Mouse (Mus musculus): ENCODE data around the gene Zcchc17. TPM values are rescaled to one million over a fixed set of nuclear protein-coding genes. Genes with fewer than 3 reads are reported as not detected.
A peak's percentile ranks its signal among the peaks of the same experiment; 100 is the strongest.

Zcchc17 gene
- polyA plus RNA-seq, 1 experiment from 2014 or later: 91.7 TPM

GRCm38 (mm10) chr4:130283826-130284225, 75.9 kb downstream of the Zcchc17 start:
- Histone ChIP-seq H3K4me3 (ENCODE audit: low read depth, low read length) (no peak overlapping the region), H3K9me3 (replicated peaks; ENCODE audit: control insufficient read depth, low read length) (no peaks in the 10 kb centered on the region), H3K9ac (ENCODE audit: low read length) (no peak overlapping the region), H3K27ac (ENCODE audit: low read depth, low read length) (no peak overlapping the region), H3K27me3 (replicated peaks; ENCODE audit: control insufficient read depth, insufficient read depth, low read length) (0 out of 2 replicates have a peak, but pooled peaks cover 3% of the 10 kb centered on the region), H3K4me1 (ENCODE audit: control insufficient read depth, insufficient read depth, low read length) (no peaks in the 10 kb centered on the region), H3K36me3 (ENCODE audit: control insufficient read depth, insufficient read depth, low read length) (no peaks in the 10 kb centered on the region), H3K4me2 (ENCODE audit: low read length) (no peak overlapping the region)
- WGBS: 86% methylated on average over 9 of the region's 9 CpGs
- ATAC-seq: no peak
- no peak for DNase-seq (ENCODE audit: low spot score)

DNA sequence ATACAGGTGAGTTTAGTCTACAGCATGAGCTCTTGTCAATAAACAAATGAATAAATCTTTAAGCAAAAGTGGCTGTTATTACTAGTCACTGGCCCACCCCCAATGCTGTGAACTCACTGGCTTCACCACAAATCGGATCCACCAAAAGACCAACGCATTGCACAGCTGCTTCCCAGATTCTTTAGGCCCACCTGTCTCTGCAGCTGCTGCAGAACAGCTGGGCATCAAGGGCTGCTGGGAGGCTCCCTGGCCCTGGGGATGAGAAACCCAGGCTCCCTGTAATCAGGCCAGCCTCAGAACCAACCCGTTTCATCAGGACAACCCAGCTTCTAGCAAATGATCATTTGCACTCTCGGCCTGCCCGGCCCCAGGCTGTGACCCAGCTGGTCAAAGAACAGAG, 76.9 kb downstream of the Zcchc17 start:
- DNase-seq (ENCODE audit: low spot score): no peak
- Histone ChIP-seq H3K4me2 (ENCODE audit: low read length) (no peak overlapping the region), H3K9ac (ENCODE audit: low read length) (no peak overlapping the region), H3K27me3 (replicated peaks; ENCODE audit: control insufficient read depth, insufficient read depth, low read length) (0 out of 2 replicates have a peak, but pooled peaks cover 3% of the 10 kb centered on the region), H3K4me3 (ENCODE audit: low read depth, low read length) (no peak overlapping the region), H3K27ac (ENCODE audit: low read depth, low read length) (no peak overlapping the region), H3K36me3 (ENCODE audit: control insufficient read depth, insufficient read depth, low read length) (no peaks in the 10 kb centered on the region), H3K4me1 (ENCODE audit: control insufficient read depth, insufficient read depth, low read length) (no peaks in the 10 kb centered on the region), H3K9me3 (replicated peaks; ENCODE audit: control insufficient read depth, low read length) (no peaks in the 10 kb centered on the region)
- 79% methylated on average over 5 of the region's 5 CpGs for WGBS
- no peak for ATAC-seq

- no peak within 1 kb of the TSS for H3K4me2 ChIP-seq (ENCODE audit: low read length)
- no peak within 1 kb of the TSS for H3K27ac ChIP-seq (ENCODE audit: low read depth, low read length)
- H3K9ac ChIP-seq (ENCODE audit: low read length): no peak within 1 kb of the TSS
- no peak within 1 kb of the TSS for H3K4me3 ChIP-seq (ENCODE audit: low read depth, low read length)
- 72% methylated on average over 2 of the region's 2 CpGs for WGBS
- H3K27me3 ChIP-seq (replicated peaks; ENCODE audit: control insufficient read depth, insufficient read depth, low read length): 0 out of 2 replicates have a peak, but pooled peaks cover 3% of the 10 kb centered on the region
- no peaks in the 10 kb centered on the region for H3K36me3 ChIP-seq (ENCODE audit: control insufficient read depth, insufficient read depth, low read length)
- H3K9me3 ChIP-seq (replicated peaks; ENCODE audit: control insufficient read depth, low read length): no peaks in the 10 kb centered on the region
- no peak for DNase-seq (ENCODE audit: low spot score)
- no peak for ATAC-seq
- H3K4me1 ChIP-seq (ENCODE audit: control insufficient read depth, insufficient read depth, low read length): peaks cover 7% of the 10 kb centered on the region; the same call in 1 of the 2 replicates
Measured at GRCm38 (mm10) chr4:130279105-130279504, 80.6 kb downstream of the Zcchc17 start, which contains the start of gene Serinc2. Gene Serinc2 (minus strand): TSS chr4:130279205.

DNA sequence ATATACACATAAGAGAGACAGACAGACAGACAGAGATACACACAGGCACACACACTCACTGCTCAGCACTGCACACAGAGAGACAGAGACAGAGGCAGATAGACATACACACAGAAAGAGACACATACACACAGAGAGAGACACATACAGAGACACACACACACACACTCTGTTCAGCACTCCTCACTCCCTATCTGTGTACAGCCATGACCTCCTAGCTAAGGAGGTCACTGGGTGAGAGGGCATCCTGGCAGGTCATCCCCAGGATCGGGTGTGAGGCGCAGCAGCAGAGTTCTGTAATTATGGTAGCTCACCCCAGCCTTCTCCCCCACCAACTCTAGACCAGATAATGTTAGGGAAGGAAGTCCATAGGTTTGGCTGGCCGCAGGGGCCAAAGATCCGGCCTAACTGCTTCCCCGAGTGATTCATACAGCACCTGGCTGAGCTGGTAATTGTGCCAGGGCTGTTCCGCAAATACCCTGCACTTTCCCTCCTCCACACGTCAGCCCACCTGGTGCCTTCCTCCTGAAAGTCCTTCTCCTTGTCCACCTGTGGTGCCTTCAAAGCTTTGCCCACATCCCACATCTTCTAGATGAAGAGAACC, 83.1 kb downstream of the Zcchc17 start:
- Histone ChIP-seq H3K9ac (ENCODE audit: low read length) (peak overlapping the region; percentile 8; the same call in 1 of the 2 replicates), H3K4me1 (ENCODE audit: control insufficient read depth, insufficient read depth, low read length) (peaks cover 20% of the 10 kb centered on the region), H3K4me3 (ENCODE audit: low read depth, low read length) (no peak overlapping the region), H3K27ac (ENCODE audit: low read depth, low read length) (no peak overlapping the region), H3K9me3 (replicated peaks; ENCODE audit: control insufficient read depth, low read length) (no peaks in the 10 kb centered on the region), H3K4me2 (ENCODE audit: low read length) (no peak overlapping the region), H3K36me3 (ENCODE audit: control insufficient read depth, insufficient read depth, low read length) (no peaks in the 10 kb centered on the region), H3K27me3 (replicated peaks; ENCODE audit: control insufficient read depth, insufficient read depth, low read length) (0 out of 2 replicates have a peak, but pooled peaks cover 3% of the 10 kb centered on the region)
- ATAC-seq: no peak
- DNase-seq (ENCODE audit: low spot score): no peak
- 67% methylated on average over 7 of the region's 7 CpGs for WGBS

DNA sequence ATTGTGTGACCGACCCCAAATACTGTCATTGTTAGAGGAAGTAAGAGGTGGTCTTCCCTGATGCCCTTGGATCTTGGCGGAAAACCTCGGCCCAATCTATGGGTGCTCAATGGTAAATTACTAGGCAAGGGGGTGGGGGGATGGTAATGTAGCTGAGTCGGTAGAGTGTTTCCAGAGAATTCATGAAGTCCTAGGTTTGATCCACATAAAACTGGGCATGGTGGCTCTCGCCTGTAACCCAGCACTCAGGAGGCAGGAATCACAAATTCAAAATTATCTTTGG, 84.0 kb downstream of the Zcchc17 start:
- peak; percentile 30 for DNase-seq (ENCODE audit: low spot score)
- H3K36me3 ChIP-seq (ENCODE audit: control insufficient read depth, insufficient read depth, low read length): 0 out of 2 replicates have a peak, but pooled peaks cover 5% of the 10 kb centered on the region
- WGBS: 36% methylated on average over 5 of the region's 5 CpGs
- peak overlapping the region; percentile 99 for H3K9ac ChIP-seq (ENCODE audit: low read length)
- H3K27me3 ChIP-seq (replicated peaks; ENCODE audit: control insufficient read depth, insufficient read depth, low read length): 0 out of 2 replicates have a peak, but pooled peaks cover 3% of the 10 kb centered on the region
- H3K4me2 ChIP-seq (ENCODE audit: low read length): peak overlapping the region; percentile 88
- no peaks in the 10 kb centered on the region for H3K9me3 ChIP-seq (replicated peaks; ENCODE audit: control insufficient read depth, low read length)
- no peak for ATAC-seq
- H3K4me1 ChIP-seq (ENCODE audit: control insufficient read depth, insufficient read depth, low read length): peaks cover 20% of the 10 kb centered on the region
- H3K4me3 ChIP-seq (ENCODE audit: low read depth, low read length): peak overlapping the region; percentile 89
- no peak overlapping the region for H3K27ac ChIP-seq (ENCODE audit: low read depth, low read length)

- under 1% methylated on average over 53 of the region's 62 CpGs for WGBS
- DNase-seq (ENCODE audit: low spot score): peak; percentile 65
- peak overlapping the region; percentile 99 for H3K9ac ChIP-seq (ENCODE audit: low read length)
- H3K36me3 ChIP-seq (ENCODE audit: control insufficient read depth, insufficient read depth, low read length): 0 out of 2 replicates have a peak, but pooled peaks cover 6% of the 10 kb centered on the region
- peak overlapping the region; percentile 99 for H3K27ac ChIP-seq (ENCODE audit: low read depth, low read length)
- H3K4me1 ChIP-seq (ENCODE audit: control insufficient read depth, insufficient read depth, low read length): peaks cover 20% of the 10 kb centered on the region
- ATAC-seq: peak; percentile 56
- peak overlapping the region; percentile 88 for H3K4me2 ChIP-seq (ENCODE audit: low read length)
- no peaks in the 10 kb centered on the region for H3K9me3 ChIP-seq (replicated peaks; ENCODE audit: control insufficient read depth, low read length)
- peak overlapping the region; percentile 89 for H3K4me3 ChIP-seq (ENCODE audit: low read depth, low read length)
- 0 out of 2 replicates have a peak, but pooled peaks cover under 1% of the 10 kb centered on the region for H3K27me3 ChIP-seq (replicated peaks; ENCODE audit: control insufficient read depth, insufficient read depth, low read length)
Measured at GRCm38 (mm10) chr4:130275016-130275822, 84.5 kb downstream of the Zcchc17 start.

GRCm38 (mm10) chr4:130274346-130275015, 85.3 kb downstream of the Zcchc17 start:
- Histone ChIP-seq H3K4me3 (ENCODE audit: low read depth, low read length) (peak overlapping the region; percentile 89), H3K9ac (ENCODE audit: low read length) (peak overlapping the region; percentile 99), H3K4me2 (ENCODE audit: low read length) (peak overlapping the region; percentile 88), H3K4me1 (ENCODE audit: control insufficient read depth, insufficient read depth, low read length) (peaks cover 20% of the 10 kb centered on the region), H3K27ac (ENCODE audit: low read depth, low read length) (peak overlapping the region; percentile 99), H3K36me3 (ENCODE audit: control insufficient read depth, insufficient read depth, low read length) (0 out of 2 replicates have a peak, but pooled peaks cover 6% of the 10 kb centered on the region), H3K9me3 (replicated peaks; ENCODE audit: control insufficient read depth, low read length) (no peaks in the 10 kb centered on the region), H3K27me3 (replicated peaks; ENCODE audit: control insufficient read depth, insufficient read depth, low read length) (no peaks in the 10 kb centered on the region)
- peak; percentile 86 for ATAC-seq
- peak; percentile 93 for DNase-seq (ENCODE audit: low spot score)
- WGBS: 0% methylated on average over 29 of the region's 29 CpGs

DNA sequence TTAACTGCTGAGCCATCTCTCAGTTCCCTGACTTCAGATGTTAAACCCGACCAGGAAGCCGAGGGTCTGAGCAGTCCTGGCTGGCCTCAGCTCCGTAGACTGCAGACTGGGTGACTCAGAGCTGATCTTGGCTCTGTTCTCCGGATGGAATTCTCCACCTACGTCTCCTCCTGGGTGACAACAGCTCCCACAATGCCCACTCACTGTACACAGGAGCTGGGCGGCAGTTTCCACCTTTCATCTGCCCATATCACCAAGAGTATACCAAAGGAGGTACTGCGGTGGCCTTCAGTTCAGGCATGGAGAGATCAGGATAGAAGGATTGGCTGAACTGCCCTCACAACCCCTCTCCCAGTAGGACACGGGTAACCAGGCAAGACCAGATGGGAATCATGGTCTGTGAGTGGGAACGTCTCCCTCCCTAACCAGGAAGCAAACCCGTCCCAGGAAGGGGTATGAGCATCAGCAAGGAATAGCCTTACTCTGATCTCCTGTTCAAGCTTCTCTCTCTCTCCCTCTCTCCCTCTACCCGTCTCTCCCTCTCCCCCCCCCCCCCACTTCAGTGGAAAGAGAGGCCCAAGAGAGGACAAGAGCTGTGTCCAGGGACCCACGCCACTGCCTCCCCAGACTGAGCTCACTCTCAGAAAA, 85.9 kb downstream of the Zcchc17 start:
- Histone ChIP-seq H3K4me1 (ENCODE audit: control insufficient read depth, insufficient read depth, low read length) (peaks cover 20% of the 10 kb centered on the region), H3K27ac (ENCODE audit: low read depth, low read length) (peak overlapping the region; percentile 99), H3K4me3 (ENCODE audit: low read depth, low read length) (peak overlapping the region; percentile 89), H3K9ac (ENCODE audit: low read length) (peak overlapping the region; percentile 99), H3K9me3 (replicated peaks; ENCODE audit: control insufficient read depth, low read length) (no peaks in the 10 kb centered on the region), H3K27me3 (replicated peaks; ENCODE audit: control insufficient read depth, insufficient read depth, low read length) (no peaks in the 10 kb centered on the region), H3K36me3 (ENCODE audit: control insufficient read depth, insufficient read depth, low read length) (0 out of 2 replicates have a peak, but pooled peaks cover 6% of the 10 kb centered on the region), H3K4me2 (ENCODE audit: low read length) (peak overlapping the region; percentile 88)
- ATAC-seq: peak; percentile 51
- peak; percentile 36 for DNase-seq (ENCODE audit: low spot score)
- WGBS: 3% methylated on average over 12 of the region's 12 CpGs

All from forebrain, embryonic 14.5 days (tissue).